Mouse (Mus musculus): ENCODE measurements around the gene Sema3f.

Sema3f gene
- long read RNA-seq, experiment 1 = 0 reads
- long read RNA-seq, experiment 2, partial matches to known transcripts = 0 of 1 reads
- long read RNA-seq, experiment 2, other reads (novel, unspliced or antisense) = 1 of 1 reads

- intact Hi-C loops (cut with DNase I) = loop anchor here (2.0 kb wide), 1 partner anchor 29 kb away; no protein-coding TSS in a partner anchor
These were observed at the start of gene Sema3f for GRCm38 (mm10) chr9:107709697-107710483. TSS of gene Sema3f (minus strand) at chr9:107710475.

DNA sequence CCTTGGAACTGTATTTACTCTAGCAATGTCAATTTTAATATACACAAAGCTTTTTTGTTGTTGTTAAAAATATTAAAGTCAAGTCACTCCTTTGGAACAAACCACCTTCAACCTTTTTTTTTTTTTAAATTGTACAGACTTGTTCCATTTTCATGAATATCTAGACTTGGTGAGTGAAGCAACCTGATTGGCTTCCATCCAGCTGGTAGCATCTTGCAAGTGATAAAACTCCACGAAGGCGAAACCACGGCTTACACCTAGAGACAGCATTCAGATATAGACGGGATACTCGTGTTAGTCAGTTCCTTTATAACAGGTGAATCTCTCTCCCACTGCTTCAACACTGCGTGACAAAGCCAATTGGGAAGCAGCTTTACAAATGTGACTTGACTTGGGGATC lies 49.3 kb upstream of the Sema3f start:
- intact Hi-C loops (cut with DNase I) = no loop called here

- intact Hi-C loops (cut with DNase I) = no loop called here
These were observed 40.1 kb upstream of the Sema3f start for GRCm38 (mm10) chr9:107750378-107750777.

- intact Hi-C loops (cut with DNase I) = no loop called here
These were observed 37.8 kb upstream of the Sema3f start for GRCm38 (mm10) chr9:107748063-107748462.

GRCm38 (mm10) chr9:107747310-107747709 lies 37.0 kb upstream of the Sema3f start:
- intact Hi-C loops (cut with DNase I) = no loop called here

DNA sequence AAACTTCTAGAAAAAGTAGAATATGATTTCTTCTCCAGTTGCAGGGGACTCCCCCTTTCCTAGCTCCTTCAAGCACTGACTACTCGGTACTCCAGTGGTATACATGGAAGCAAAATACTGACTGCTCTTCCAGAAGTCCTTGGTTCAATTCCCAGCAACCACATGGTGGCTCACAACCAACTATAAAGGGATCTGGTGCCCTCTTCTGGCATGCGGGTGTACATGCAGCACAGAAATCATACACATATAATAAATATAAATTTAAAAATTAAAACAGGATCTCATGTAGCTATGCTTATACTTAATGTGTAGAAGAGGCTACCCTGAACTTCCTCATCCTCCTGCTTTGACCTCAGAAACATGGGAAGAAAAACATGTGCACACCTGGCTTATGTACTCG lies 36.4 kb upstream of the Sema3f start:
- intact Hi-C loops (cut with DNase I) = no loop called here

DNA sequence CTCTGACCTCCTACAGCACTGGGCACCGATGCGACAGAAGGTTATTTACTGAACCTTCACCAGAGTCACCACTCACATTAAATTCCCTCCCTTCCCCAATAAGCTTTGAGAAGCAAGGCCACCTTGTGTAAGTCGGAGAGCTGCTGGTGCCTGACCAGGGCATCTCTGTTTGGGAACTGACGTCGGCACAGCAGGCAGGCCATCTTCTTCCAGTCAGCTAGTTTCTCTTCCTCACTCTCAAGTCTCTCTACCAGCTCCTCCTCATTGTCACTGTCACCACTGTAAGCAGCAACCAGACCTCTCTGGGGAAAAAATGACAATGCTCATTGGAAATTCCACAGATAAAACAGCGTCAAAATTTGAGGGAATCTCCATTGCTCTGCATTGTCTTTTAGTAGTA lies 33.8 kb upstream of the Sema3f start:
- intact Hi-C loops (cut with DNase I) = no loop called here

GRCm38 (mm10) chr9:107738841-107739202 lies 28.5 kb upstream of the Sema3f start:
- intact Hi-C loops (cut with DNase I) = loop anchor here (2.0 kb wide), 2 partner anchors 28 to 60 kb away; partner anchors contain the start of genes Gnat1 and Sema3f

- intact Hi-C loops (cut with DNase I) = loop anchor here (2.0 kb wide), 2 partner anchors 27 to 59 kb away; partner anchors contain the start of genes Gnat1 and Sema3f
These were observed 28.0 kb upstream of the Sema3f start for GRCm38 (mm10) chr9:107738020-107738840.

DNA sequence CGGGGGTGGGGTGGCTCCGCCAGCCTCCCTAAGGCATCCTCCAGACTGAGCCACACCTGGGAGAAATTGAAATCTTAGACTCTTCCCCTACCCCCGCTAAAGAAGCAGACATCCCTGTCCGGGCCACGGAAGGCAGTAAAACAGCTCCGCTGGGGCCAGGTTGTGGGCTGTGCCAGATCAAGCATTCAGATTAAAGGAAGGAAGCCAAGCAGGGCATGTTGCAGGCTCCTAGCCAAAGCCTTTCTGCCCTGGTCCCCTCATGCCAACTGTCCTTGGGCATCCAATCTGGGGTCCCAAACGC lies 25.9 kb upstream of the Sema3f start:
- intact Hi-C loops (cut with DNase I) = no loop called here

DNA sequence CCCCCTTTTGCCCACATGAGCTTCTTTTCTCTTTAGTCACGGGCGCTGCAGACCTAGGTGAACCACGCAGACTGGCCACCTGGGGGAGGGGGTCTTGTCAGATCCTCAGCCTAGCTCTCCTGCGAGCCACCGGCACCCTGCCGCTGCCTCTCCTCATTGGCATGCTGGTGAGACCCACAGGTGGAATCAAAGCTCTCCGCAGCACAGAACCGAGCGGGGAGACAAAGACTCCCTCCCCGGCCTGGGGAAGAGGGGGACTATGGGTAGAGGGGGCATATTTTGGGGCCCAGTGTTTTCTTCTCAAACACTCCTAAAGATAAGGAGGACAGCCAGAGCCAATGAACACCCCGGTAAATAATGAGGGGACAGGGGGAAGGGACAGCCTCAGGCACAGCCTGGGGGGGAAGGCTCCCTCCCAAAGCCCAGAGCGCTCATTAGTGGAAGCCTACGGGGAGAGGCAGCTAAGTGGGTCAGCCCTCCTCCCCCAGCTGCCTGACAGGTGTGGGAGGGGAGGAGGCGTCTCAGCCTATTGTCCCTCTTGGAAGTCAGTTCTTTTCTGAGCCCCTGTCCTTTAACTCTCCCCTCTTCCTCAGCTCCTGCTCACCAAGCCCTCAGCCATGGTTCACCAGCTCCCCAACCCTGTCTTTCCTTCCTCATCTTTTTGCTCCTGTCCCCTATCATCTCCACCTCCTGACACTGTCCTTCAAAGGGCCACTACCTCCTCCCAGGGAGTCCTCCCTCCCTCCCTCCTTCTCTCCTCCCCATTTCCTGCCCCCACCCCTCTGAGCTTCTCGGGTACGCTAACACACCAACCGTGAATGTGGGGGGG lies 25.3 kb upstream of the Sema3f start:
- intact Hi-C loops (cut with DNase I) = no loop called here

GRCm38 (mm10) chr9:107734567-107734971 lies 24.3 kb upstream of the Sema3f start:
- intact Hi-C loops (cut with DNase I) = no loop called here

- intact Hi-C loops (cut with DNase I) = no loop called here
These were observed 19.4 kb upstream of the Sema3f start for GRCm38 (mm10) chr9:107729709-107730108.

DNA sequence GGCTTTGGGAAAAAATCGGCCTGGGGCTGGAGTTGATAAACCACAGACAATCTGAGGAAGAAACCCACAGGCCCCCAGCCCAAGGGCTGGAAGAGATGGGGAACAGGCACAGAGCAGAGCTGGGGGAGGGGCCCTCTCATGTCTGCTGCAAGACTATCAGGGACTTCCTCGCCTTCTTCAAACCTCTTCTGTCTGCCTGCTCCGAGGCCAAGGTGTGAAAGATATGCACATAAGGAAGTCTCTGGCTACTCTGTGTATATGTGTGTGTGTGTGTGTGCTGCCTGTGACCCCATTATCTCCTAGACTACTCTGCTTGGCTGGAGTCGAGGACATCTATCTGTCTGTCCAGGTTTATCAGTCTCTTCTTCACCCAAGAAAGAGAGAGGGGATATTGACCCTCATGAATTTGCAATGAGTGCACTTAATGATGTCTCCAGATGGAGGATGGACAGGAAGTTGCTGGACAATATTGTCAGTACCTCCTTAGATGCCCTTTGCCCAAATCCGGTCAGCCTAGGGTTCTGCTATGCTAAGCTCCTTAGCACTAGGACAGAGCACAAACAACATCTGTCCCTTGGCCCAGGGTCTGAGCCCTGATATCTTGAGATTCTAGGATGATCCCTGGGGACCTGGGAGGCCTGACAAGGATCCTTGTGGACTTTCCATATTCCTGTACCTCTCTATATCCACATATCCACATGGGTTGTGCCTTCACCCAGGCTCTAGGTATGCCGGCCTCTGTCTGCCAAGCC lies 18.8 kb upstream of the Sema3f start:
- intact Hi-C loops (cut with DNase I) = no loop called here

GRCm38 (mm10) chr9:107727041-107727440 lies 16.8 kb upstream of the Sema3f start:
- intact Hi-C loops (cut with DNase I) = no loop called here

DNA sequence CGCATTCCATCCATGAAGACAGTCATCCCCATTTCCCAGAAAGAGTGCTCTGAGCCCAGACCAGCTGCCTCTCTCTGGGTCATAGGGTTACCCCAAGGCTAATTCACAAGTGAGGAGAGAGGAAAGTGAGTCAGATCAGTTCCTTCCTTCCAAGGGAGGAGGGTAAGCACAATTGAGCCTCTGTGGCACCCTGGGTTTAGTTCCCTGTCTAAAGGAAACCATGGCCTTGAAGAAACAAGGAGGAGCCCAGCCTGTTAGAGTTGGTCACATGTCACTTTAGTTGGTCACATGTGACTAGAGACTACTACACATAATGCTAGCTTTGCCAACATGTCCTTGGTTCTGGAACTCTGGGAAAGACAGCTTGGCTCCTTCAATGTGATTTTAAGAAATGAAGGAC lies 14.5 kb upstream of the Sema3f start:
- intact Hi-C loops (cut with DNase I) = no loop called here

DNA sequence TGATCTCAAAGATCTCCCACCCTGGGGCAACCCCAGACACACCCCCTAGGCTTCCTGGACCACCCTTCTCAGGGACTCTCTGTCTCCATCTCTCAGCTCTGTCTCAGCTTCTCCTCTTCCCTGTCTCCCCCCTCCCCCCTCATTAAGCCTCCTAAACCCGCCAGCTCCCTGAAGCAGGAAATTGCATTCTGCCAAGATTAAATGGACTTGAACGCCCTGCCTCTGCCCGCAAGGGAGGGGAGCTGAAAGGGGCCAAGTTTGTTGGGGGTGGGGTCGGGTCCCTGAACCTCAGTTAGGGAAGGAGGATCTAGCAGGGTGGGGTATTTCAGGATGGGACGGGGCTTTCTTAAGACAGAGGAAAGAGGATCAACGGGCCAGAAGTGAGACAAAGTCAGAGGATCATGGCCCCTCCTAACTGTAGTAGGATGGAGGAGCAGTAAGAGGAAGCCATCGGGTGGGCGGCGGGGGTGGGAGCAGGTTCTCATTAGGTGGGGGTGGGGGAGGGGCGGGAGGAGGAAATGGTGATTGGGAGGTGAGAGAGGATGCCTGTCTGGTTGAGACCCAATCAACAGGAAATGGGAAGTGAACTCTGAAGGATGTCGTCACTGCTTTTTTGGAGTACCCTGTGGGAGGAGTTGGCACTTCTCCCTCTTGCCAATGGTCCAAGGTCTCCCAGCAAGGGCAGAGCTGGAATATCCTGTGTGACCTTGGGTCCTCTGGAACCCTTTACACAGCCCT lies 13.7 kb upstream of the Sema3f start:
- intact Hi-C loops (cut with DNase I) = no loop called here

DNA sequence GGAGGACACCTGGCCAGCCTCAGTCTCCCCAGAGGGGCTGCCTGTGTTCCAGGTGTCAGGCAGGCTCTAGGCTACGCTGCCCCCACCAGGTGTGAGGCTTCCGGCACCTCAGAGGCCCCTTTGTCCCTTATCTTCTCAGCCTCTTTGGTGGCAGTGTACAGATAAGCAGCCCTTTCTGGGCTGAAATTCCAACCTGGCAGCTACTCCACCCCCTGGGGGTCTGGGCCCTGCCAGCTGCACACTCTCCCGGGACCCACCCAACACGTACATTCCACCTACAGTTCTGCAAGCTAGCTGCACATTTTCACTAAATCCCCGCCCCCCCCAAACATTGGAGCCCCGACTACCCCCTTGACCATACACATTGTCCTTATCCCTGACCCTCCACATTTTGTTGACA lies 13.0 kb upstream of the Sema3f start:
- intact Hi-C loops (cut with DNase I) = no loop called here

DNA sequence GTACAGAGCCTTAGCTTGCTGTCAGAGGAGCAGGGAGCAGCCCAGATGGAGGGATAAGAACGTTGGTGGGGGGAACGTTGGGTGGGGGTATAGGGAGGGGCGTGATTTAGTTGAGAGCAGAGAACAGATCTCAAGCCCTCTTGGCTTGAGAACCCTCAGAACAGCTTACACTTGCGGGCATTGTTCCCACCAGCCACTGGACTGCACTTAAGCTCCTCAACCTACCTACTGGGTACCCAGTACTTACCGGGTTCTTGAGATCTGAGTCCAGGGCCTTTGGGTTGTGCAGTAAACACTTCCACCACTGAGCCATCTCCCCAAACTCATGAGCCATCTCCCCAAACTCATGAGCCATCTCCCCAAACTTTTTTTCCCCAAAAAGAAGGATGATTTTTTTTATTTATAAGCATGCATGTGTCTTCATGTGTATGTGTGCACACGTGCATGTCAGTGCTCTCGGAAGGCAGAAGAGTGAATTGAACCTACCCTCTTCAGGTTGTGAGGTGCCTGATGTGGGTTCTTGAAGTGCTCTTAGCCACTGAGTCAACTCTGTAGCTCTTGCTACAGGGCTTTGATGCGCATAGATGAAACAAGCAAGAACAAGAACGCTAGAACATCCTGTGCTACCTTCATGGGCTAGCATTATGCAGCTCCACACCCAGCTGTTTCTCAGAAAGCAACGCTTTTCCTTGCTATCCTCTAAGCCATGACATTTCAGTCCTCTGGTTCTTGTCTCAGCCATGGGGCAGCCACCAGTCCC lies 8.7 kb upstream of the Sema3f start:
- intact Hi-C loops (cut with DNase I) = no loop called here

Measured in adrenal gland (tissue).